In genomic region chr5:72202016-72202415, GRCm38 (mm10) we compare ENCODE assay signal across 8 mouse cellular contexts. TPM values are rescaled to one million over a fixed set of nuclear protein-coding genes. Genes with fewer than 3 reads are reported as not detected.
DNase-seq lines count a peak whose midpoint lies in the region; ATAC-seq and TF ChIP-seq lines count a peak whose summit lies in the region.

No protein-coding gene starts in this region.

- WGBS in kidney, embryonic 15.5 days: 62% methylated on average over 10 of the region's 10 CpGs

- peaks cover 11% of the 10 kb centered on the region for H3K4me1 ChIP-seq in kidney, embryonic 15.5 days
- H3K4me1 ChIP-seq in ES-E14 (ENCODE audit: control insufficient read depth in 2 of 2, insufficient read depth in 2 of 2, low read length in 2 of 2, poor library complexity in 1 of 2): peaks cover 4 to 7% of the 10 kb centered on the region in 2 experiments; a peak in 2 of 4 replicates

- H3K4me2 ChIP-seq in kidney, embryonic 15.5 days: no peak overlapping the region

- peak; percentile 58 for DNase-seq in kidney, adult 11 months
- no peak for DNase-seq in ES-E14 (ENCODE audit: low read depth, low spot score)
- peak; percentile 57 for DNase-seq in heart, adult 8-10 months (ENCODE audit: low spot score)
- DNase-seq in kidney, postnatal 10 days: peak; percentile 38
- DNase-seq in layer of hippocampus, postnatal 36 days: no peak
- no peak for DNase-seq in cerebellum, adult 11-12 months

- in situ Hi-C loops in ES-E14 (cut with MboI; ENCODE audit: low sequenced_read_pairs in 2 of 2, unreplicated experiment in 2 of 2): no loop called here

- H3K4me3 ChIP-seq in kidney, embryonic 15.5 days (replicated peaks): no peak overlapping the region
- H3K4me3 ChIP-seq in ES-E14 (ENCODE audit: insufficient read depth in 1 of 2, low read depth in 1 of 2, low read length in 2 of 2, poor library complexity in 1 of 2, severe bottlenecking in 1 of 2): peak overlapping the region; percentile 40 to 51

- no peaks in the 10 kb centered on the region for H3K27me3 ChIP-seq in kidney, embryonic 15.5 days

- H3K36me3 ChIP-seq in kidney, embryonic 15.5 days: no peaks in the 10 kb centered on the region
- H3K36me3 ChIP-seq in ES-E14 (ENCODE audit: control insufficient read depth, insufficient read depth, low read length, poor library complexity, severe bottlenecking): no peaks in the 10 kb centered on the region

- no peak overlapping the region for H3K27ac ChIP-seq in kidney, embryonic 15.5 days
- H3K27ac ChIP-seq in ES-E14 (ENCODE audit: insufficient read depth, low read depth, low read length, poor library complexity, severe bottlenecking): peak overlapping the region; percentile 85; the same call in 1 of the 2 replicates

- ATAC-seq in kidney, embryonic 15.5 days (replicated peaks; ENCODE audit: low FRiP score): no peak
- peak; percentile 30; the same call in 1 of the 2 replicates for ATAC-seq in neutrophil, adult 5-6 weeks (ENCODE audit: extremely low read depth, insufficient number of reproducible peaks, low FRiP score, poor library complexity, severe bottlenecking)

- no peak overlapping the region for H3K9ac ChIP-seq in kidney, embryonic 15.5 days
- H3K9ac ChIP-seq in ES-E14 (ENCODE audit: insufficient read depth, low read depth, low read length, poor library complexity, severe bottlenecking): no peak overlapping the region

- H3K9me3 ChIP-seq in kidney, embryonic 15.5 days (replicated peaks): no peaks in the 10 kb centered on the region
- H3K9me3 ChIP-seq in ES-E14 (ENCODE audit: control insufficient read depth, insufficient read depth, low read depth, low read length): no peaks in the 10 kb centered on the region

TF ChIP-seq in ES-E14, 5 proteins besides CTCF, POLR2A, EP300 and RAD21:
- TF ChIP-seq ZNF384 (IDR thresholded peaks at IDR 0.05; ENCODE audit: low read depth, low read length): 0 out of 2 replicates have a peak, but pooled peaks have one; percentile 22
- no peak for TF ChIP-seq ZC3H11A (IDR thresholded peaks at IDR 0.05; ENCODE audit: borderline replicate concordance, low read depth, low read length)
- no peak for TF ChIP-seq CHD2 (IDR thresholded peaks at IDR 0.05; ENCODE audit: low read depth, low read length)
- TF ChIP-seq MAFK (IDR thresholded peaks at IDR 0.05; ENCODE audit: insufficient read depth, low read depth, low read length): no peak
TF ChIP-seq in ES-E14: peak in this region for 1.

RNA-seq across cellular contexts. Expression of gene Commd8, which starts 34.0 kb away (rescaled TPM):
- 136 and 166 TPM in 2 replicates for polyA plus RNA-seq in kidney, embryonic 15.5 days (2015; fragmentation: Nextera tagmentation; extraction: Ambion mirVana)
- 32.2 and 52.2 TPM in 2 replicates for total RNA-seq in ES-E14 (2012; rRNA removed)
- total RNA-seq in heart, adult 8-10 months (2022): 10 to 100 TPM; 40.5 to 44.6 (median 42.2) TPM
- total RNA-seq in neutrophil, adult 5-6 weeks (2017): 71.8 and 82.5 TPM in 2 replicates
- 100 to 1,000 TPM; 114 to 115 TPM for total RNA-seq in layer of hippocampus, postnatal 36 days (2021)

Comparison
In these comparisons a context has a peak if more than half of its experiments do, and no peak if none do; other contexts are left out.
1. DNase-seq: peak in kidney, adult 11 months (single experiment), heart, adult 8-10 months (single experiment) and kidney, postnatal 10 days (single experiment); none in ES-E14 (single experiment), layer of hippocampus, postnatal 36 days (0 of 2) and cerebellum, adult 11-12 months (single experiment).